Mouse (Mus musculus) forebrain, postnatal 0 days (tissue): ENCODE results near the gene Gripap1. TPM values are rescaled to one million over a fixed set of nuclear protein-coding genes. Genes with fewer than 3 reads are reported as not detected.

Experiments
- ATAC-seq: fragments of 200-750 bp; cut with Nextera tagmentation; 2 replicates; pipeline ENCODE4 v1.8.0; 2017; ENCODE audit warnings: mild to moderate bottlenecking, moderate library complexity
- DNase-seq: peaks from one replicate; pipeline ENCODE4 v3.0.0-alpha.2; 2015
- H3K27ac ChIP-seq: fragments of 300-500 bp; sonication (generic); 2 replicates; pipeline ENCODE4 v1.5.1; 2014; ENCODE audit warnings: low read depth, mild to moderate bottlenecking, antibody characterized with exemption, low read length, moderate library complexity, mixed read lengths
- H3K27me3 ChIP-seq: fragments of 300-500 bp; sonication (generic); 2 replicates; pipeline ENCODE4 v1.6.1; 2014; ENCODE audit warnings: mild to moderate bottlenecking, low read length, mixed read lengths; ENCODE audit not compliant: insufficient read depth
- H3K36me3 ChIP-seq: fragments of 300-500 bp; sonication (generic); 2 replicates; pipeline ENCODE4 v1.6.1; 2014; ENCODE audit warnings: mild to moderate bottlenecking, moderate library complexity; ENCODE audit not compliant: insufficient read depth
- H3K4me1 ChIP-seq: fragments of 300-500 bp; sonication (generic); 2 replicates; pipeline ENCODE4 v1.6.1; 2014; ENCODE audit warnings: antibody characterized with exemption; ENCODE audit not compliant: insufficient read depth
- H3K4me2 ChIP-seq: fragments of 300-500 bp; sonication (generic); 2 replicates; pipeline ENCODE4 v1.6.1; 2014; ENCODE audit warnings: low read depth, mild to moderate bottlenecking, moderate library complexity
- H3K4me3 ChIP-seq: fragments of 300-500 bp; sonication (generic); 2 replicates; pipeline ENCODE4 v1.5.1; 2014; ENCODE audit warnings: low read depth, low read length, mixed read lengths
- H3K9ac ChIP-seq: fragments of 300-500 bp; sonication (generic); 2 replicates; pipeline ENCODE4 v1.6.1; 2014; ENCODE audit warnings: mild to moderate bottlenecking
- H3K9me3 ChIP-seq: fragments of 300-500 bp; sonication (generic); 2 replicates; pipeline ENCODE4 v1.6.1; 2016; ENCODE audit warnings: low read length
- CTCF ChIP-seq: sonication (generic); IDR thresholded peaks from 2 replicates; pipeline ENCODE4 v1.5.1; 2016; ENCODE audit warnings: antibody characterized with exemption, control low read depth, low read depth
- WGBS: fragments of 180-500 bp; shearing (Covaris S2); extraction: QIAGEN DNeasy Blood & Tissue Kit; methylation state at CpG from one replicate; pipeline ENCODE4 v1.1.7; 2014; 5-methylcytosine and 5-hydroxymethylcytosine counted together
- polyA plus RNA-seq: library from polyadenylated mRNA; unstranded; fragments of >200 nt; fragmentation: Nextera tagmentation; extraction: Ambion mirVana; gene quantifications from 2 replicates; pipeline ENCODE4 v1.2.1, GENCODE M21; 2015
- total RNA-seq: library from RNA; depleted of rRNA; stranded (reverse); fragments of >200 nt; gene quantifications from 2 replicates; pipeline ENCODE4 v1.2.3, GENCODE M21; 2014; rRNA removed

The Gripap1 gene
- total RNA-seq = 40.7 and 41.5 TPM in 2 replicates
- polyA plus RNA-seq = 46.0 and 62.4 TPM in 2 replicates

DNA sequence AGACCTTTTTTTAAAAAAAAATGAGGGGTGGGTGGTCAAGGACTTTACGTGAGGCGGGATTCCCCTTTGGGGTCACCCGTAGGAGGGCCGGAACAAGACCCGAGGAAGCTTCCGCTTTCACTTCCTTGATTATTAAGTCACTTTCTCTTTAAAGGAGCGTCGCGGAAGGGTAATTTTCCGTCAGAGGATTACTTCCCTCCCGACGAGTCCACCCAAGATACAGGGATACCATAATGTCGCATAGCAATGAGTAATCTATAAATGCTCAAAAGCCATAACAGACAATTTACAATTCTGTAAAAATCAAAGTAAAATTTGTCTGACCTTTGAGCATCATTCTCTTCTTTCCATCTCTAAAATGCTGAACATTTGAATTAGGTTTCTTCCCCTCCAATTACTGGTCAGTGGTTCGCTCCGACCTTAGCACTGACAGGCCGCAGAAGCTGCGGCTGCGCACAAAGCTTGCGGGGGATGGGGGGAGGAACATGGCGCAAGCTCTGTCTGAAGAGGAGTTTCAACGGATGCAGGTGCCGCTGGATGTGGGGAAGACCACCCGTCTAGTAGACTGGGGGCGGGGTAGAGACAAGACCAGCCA lies at the start of gene Gripap1:
Gene Gripap1, plus strand, starts transcription at position 224 of the 595 bp plus-strand sequence.
- H3K27me3 ChIP-seq = no peaks in the 10 kb centered on the region
- H3K4me3 ChIP-seq = peak within 1 kb of the TSS; percentile 55
- no peak for TF ChIP-seq CTCF
- 23% methylated on average over 24 of the region's 24 CpGs for WGBS
- H3K4me1 ChIP-seq = no peaks in the 10 kb centered on the region
- ATAC-seq = peak; percentile 94
- H3K27ac ChIP-seq = peak within 1 kb of the TSS; percentile 74
- H3K9ac ChIP-seq = peak within 1 kb of the TSS; percentile 53
- H3K36me3 ChIP-seq = no peaks in the 10 kb centered on the region
- peak within 1 kb of the TSS; percentile 49 for H3K4me2 ChIP-seq
- DNase-seq = peak; percentile 90
- H3K9me3 ChIP-seq = no peaks in the 10 kb centered on the region

DNA sequence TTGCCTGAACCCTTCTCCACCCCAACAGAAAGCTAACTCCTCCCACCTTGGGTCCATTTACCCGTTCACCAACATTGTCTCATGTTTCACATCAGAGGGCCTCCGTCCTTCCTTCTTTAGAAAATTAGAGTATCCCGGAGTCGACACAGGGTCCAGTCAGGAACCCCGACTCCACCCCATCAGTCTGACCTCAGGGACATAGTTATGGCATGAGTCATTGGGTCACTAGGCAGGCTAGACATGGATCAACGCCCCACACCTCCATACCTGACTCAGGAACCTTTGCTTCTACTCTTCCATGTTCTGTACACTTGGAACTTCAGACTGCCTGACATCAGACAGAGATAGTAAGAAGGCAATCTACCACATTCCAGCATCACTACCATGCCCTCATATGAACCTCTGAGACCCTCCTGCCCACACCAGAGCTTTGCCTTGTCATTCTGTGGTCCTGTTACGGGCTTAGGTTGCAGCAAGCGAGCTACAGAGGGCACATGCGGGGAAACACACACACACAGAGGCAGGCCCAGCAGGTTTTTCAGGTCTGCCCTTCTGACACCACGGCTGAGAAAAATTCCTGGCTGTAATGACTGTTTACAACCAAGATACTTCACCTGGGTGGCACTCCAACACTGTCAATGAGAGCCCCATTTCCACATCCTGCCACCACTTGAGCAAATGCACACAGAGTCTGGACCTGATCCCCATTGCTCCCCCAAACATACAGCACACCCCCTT lies 49.3 kb upstream of the Gripap1 start:
- Histone ChIP-seq H3K27ac (no peak overlapping the region), H3K4me1 (no peaks in the 10 kb centered on the region), H3K36me3 (peaks cover 4% of the 10 kb centered on the region; the same call in 1 of the 2 replicates), H3K9me3 (no peaks in the 10 kb centered on the region), H3K4me3 (no peak overlapping the region), H3K9ac (no peak overlapping the region), H3K4me2 (no peak overlapping the region), H3K27me3 (no peaks in the 10 kb centered on the region)
- ATAC-seq (no peak), DNase-seq (no peak)
- TF ChIP-seq CTCF = no peak
- 77% methylated on average over 10 of the region's 10 CpGs for WGBS

DNA sequence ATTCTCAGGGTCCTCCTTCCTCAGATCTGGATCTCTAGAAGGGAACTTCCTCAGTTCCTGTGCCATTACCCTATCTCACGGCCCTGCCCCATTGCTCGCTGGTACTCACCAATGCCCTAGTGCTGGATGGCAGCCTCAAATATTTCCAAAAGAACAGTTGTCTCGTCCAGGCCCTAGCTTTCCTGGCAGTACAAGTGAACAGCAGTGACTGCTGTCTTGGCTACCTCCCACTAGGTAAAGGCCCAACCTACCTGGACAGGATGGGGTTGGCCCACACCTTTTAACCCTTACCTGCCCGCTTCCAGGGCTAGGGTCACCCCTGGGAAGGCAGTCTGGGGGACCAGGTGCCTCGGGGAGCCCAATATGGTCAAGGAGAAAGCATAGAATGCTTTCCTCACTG lies 48.5 kb upstream of the Gripap1 start:
- Histone ChIP-seq H3K9me3 (no peaks in the 10 kb centered on the region), H3K4me1 (no peaks in the 10 kb centered on the region), H3K27me3 (no peaks in the 10 kb centered on the region), H3K4me2 (no peak overlapping the region), H3K27ac (no peak overlapping the region), H3K4me3 (no peak overlapping the region), H3K36me3 (peaks cover 4% of the 10 kb centered on the region; the same call in 1 of the 2 replicates), H3K9ac (no peak overlapping the region)
- no peak for TF ChIP-seq CTCF
- ATAC-seq (no peak), DNase-seq (no peak)
- WGBS = 72% methylated on average over 5 of the region's 5 CpGs

DNA sequence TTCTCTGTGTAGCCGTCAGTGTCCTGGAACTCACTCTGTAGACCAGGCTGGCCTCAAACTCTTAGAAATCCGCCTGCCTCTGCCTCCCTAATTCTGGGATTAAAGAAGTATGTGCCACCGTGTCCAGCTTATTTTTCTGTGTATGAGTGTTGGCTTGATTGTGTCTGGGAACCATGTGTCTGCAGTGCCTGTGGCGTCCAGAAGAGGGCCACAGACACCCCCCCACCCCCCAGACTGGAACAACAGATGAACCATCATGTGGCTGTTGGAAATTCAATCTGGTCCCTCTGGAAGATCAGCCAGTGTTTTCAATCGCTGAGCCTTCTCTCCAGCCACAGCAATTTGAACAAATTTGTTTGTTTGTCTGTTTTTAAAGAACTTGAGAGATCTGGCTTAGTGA lies 46.1 kb upstream of the Gripap1 start:
- Histone ChIP-seq H3K27me3 (no peaks in the 10 kb centered on the region), H3K4me3 (no peak overlapping the region), H3K9ac (no peak overlapping the region), H3K36me3 (no peaks in the 10 kb centered on the region), H3K27ac (no peak overlapping the region), H3K4me2 (no peak overlapping the region), H3K4me1 (no peaks in the 10 kb centered on the region), H3K9me3 (no peaks in the 10 kb centered on the region)
- peak; percentile 52 for TF ChIP-seq CTCF
- 48% methylated on average over 5 of the region's 5 CpGs for WGBS
- ATAC-seq = 0 out of 2 replicates have a peak, but pooled peaks have one; percentile 14
- DNase-seq = no peak

DNA sequence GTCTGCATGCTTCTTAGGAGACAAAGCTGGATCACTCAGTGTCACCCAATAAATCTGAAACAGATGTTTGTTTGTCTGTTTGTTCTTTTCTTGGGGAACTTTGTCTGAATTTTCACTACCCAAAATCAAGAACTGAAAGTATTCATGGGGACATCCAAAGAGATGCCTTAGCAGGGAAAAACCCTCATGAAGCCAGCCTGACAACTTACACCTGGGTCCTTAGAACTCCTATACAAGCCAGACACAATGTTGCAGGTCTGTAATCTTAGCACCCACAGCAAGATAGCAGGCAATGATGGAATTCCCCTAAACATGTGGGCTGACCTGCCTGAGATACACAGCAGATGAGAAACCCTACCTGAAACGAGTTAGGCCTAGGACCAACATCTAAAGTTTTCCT lies 44.6 kb upstream of the Gripap1 start:
- Histone ChIP-seq H3K4me2 (no peak overlapping the region), H3K9ac (no peak overlapping the region), H3K27me3 (no peaks in the 10 kb centered on the region), H3K4me1 (no peaks in the 10 kb centered on the region), H3K4me3 (no peak overlapping the region), H3K36me3 (no peaks in the 10 kb centered on the region), H3K9me3 (no peaks in the 10 kb centered on the region), H3K27ac (no peak overlapping the region)
- ATAC-seq = no peak
- no peak for TF ChIP-seq CTCF
- WGBS = 68% methylated on average over 1 of the region's 1 CpGs
- no peak for DNase-seq

DNA sequence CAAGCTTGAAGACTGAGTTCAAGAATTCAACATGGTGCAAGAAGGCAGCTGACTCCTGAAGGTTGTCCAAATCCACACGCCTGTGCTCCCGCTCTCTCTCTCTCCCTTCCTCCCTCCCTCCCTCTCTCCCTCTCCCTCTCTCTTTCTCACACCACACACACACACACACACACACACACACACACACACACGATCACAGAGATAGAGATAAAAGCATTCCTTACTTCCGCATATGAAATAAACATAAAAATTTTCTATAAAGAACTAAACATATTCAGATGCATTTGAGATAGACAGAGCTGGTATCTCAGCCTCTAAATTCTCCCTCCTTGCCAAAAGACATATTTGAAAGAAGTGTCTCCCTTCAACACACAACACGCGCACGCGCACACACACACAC lies 44.1 kb upstream of the Gripap1 start:
- ATAC-seq (no peak), DNase-seq (no peak)
- Histone ChIP-seq H3K4me1 (no peaks in the 10 kb centered on the region), H3K4me2 (no peak overlapping the region), H3K27me3 (no peaks in the 10 kb centered on the region), H3K9ac (no peak overlapping the region), H3K36me3 (no peaks in the 10 kb centered on the region), H3K9me3 (no peaks in the 10 kb centered on the region), H3K27ac (no peak overlapping the region), H3K4me3 (no peak overlapping the region)
- WGBS = 93% methylated on average over 8 of the region's 8 CpGs
- TF ChIP-seq CTCF = no peak
